Mouse (Mus musculus): ENCODE measurements around the gene Armc6. TPM values are rescaled to one million over a fixed set of nuclear protein-coding genes. Genes with fewer than 3 reads are reported as not detected.

Armc6 gene
- polyA plus RNA-seq, 1 experiment from 2014 or later = 31.5 TPM

DNA sequence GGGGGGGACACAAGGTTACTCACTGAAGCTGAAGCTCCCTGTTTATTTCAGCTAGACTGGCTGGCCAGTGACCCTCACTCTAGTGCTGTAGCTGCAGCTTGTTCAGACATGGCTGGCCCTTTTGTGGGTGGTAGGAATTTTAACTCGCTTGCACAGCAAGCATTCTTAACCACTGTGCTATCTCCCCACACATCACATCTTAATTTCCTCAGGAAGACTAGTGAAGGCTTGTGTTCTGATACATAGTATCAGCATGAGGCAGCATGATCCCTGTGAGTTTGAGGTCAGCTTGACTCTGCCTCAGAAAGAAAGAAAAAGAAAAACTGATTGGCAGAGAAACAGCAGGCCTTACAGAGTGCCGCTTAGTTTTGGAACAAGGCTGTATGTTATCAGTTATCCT lies 3.6 kb upstream of the Armc6 start:
- Histone ChIP-seq H3K27ac (ENCODE audit: low read length) (no peak overlapping the region), H3K4me1 (ENCODE audit: insufficient read depth, low read length) (peaks cover 21% of the 10 kb centered on the region), H3K27me3 (ENCODE audit: insufficient read depth, low read length) (no peaks in the 10 kb centered on the region), H3K4me3 (ENCODE audit: low read length) (no peak overlapping the region), H3K36me3 (ENCODE audit: insufficient read depth, low read length) (peaks cover 52% of the 10 kb centered on the region), H3K9me3 (ENCODE audit: low read length) (no peaks in the 10 kb centered on the region), H3K4me2 (replicated peaks; ENCODE audit: low read depth, low read length) (no peak overlapping the region), H3K9ac (replicated peaks; ENCODE audit: low read length) (no peak overlapping the region)
- no peak for ATAC-seq (ENCODE audit: low FRiP score, low TSS enrichment)
- WGBS = 87% methylated on average over 2 of the region's 2 CpGs

DNA sequence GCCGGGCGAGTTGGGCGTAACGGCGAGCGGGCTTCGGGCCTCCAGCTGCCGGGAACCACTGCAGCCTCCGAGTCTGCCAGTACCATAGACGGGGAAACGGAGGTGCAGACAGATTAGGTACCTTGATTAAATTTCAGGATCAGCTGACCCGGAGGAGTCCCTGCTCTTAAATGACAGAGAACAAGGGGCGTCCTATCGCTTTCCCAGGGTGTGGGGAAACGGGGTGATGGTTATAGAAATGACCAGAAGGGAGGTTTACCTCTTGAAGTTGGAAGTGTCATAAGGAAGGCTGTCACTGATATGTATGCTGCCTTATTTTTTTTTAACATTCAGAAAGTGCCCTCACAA lies 489 bp upstream of the Armc6 start:
- H3K4me2 ChIP-seq (replicated peaks; ENCODE audit: low read depth, low read length) = peak overlapping the region; percentile 85
- no peak for ATAC-seq (ENCODE audit: low FRiP score, low TSS enrichment)
- under 1% methylated on average over 15 of the region's 15 CpGs for WGBS
- H3K36me3 ChIP-seq (ENCODE audit: insufficient read depth, low read length) = peaks cover 28% of the 10 kb centered on the region; the same call in 1 of the 2 replicates
- H3K4me3 ChIP-seq (ENCODE audit: low read length) = peak overlapping the region; percentile 76
- peaks cover 21% of the 10 kb centered on the region for H3K4me1 ChIP-seq (ENCODE audit: insufficient read depth, low read length)
- H3K27me3 ChIP-seq (ENCODE audit: insufficient read depth, low read length) = no peaks in the 10 kb centered on the region
- H3K9ac ChIP-seq (replicated peaks; ENCODE audit: low read length) = peak overlapping the region; percentile 88
- H3K27ac ChIP-seq (ENCODE audit: low read length) = peak overlapping the region; percentile 94
- H3K9me3 ChIP-seq (ENCODE audit: low read length) = no peaks in the 10 kb centered on the region

DNA sequence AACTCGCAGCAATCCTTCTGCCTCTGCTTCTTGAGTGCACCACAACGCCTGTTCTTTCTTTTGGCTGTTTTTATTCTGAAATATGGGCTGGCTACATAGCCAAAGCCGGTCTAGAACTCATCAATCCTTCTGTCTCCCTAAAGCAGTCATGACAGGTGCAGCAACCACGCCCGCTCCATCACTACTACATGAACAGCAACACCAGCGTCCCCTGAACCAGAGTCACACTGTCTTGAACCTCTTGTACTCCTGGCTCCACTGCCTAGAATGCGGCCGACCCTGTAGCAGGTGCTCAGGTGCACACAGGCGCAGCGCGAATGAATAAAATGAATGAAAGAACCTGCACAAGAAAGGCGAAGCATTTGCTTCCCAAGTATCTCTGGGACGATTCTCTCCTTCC lies 660 bp downstream of the Armc6 start:
- Histone ChIP-seq H3K9ac (replicated peaks; ENCODE audit: low read length) (peak overlapping the region; percentile 88), H3K9me3 (ENCODE audit: low read length) (no peaks in the 10 kb centered on the region), H3K36me3 (ENCODE audit: insufficient read depth, low read length) (peaks cover 31% of the 10 kb centered on the region; the same call in 1 of the 2 replicates), H3K4me1 (ENCODE audit: insufficient read depth, low read length) (peaks cover 21% of the 10 kb centered on the region), H3K4me3 (ENCODE audit: low read length) (peak overlapping the region; percentile 76), H3K27me3 (ENCODE audit: insufficient read depth, low read length) (no peaks in the 10 kb centered on the region), H3K4me2 (replicated peaks; ENCODE audit: low read depth, low read length) (peak overlapping the region; percentile 85), H3K27ac (ENCODE audit: low read length) (no peak overlapping the region)
- 6% methylated on average over 13 of the region's 13 CpGs for WGBS
- peak; percentile 16; the same call in 1 of the 2 replicates for ATAC-seq (ENCODE audit: low FRiP score, low TSS enrichment)

DNA sequence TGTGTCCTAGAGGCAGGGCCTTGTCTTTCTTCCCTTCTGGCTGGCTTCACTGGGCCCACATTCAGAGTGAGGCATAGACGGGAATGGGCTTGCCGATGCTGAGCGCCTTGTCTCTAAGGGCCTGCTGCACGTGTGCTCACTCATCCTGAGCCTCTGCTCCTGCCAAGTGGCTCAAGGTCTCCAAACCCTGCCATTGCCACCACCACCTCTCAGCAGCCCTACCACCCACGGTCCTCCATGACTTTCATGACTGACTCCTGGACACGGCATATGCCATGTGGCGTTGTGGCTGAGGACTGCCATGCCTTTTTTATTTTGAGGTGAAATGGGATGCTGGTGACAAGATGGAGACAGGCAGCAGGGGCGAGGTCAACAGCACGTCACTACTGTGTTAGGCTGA lies 3.4 kb downstream of the Armc6 start:
- Histone ChIP-seq H3K4me1 (ENCODE audit: insufficient read depth, low read length) (peaks cover 16% of the 10 kb centered on the region), H3K27me3 (ENCODE audit: insufficient read depth, low read length) (no peaks in the 10 kb centered on the region)

DNA sequence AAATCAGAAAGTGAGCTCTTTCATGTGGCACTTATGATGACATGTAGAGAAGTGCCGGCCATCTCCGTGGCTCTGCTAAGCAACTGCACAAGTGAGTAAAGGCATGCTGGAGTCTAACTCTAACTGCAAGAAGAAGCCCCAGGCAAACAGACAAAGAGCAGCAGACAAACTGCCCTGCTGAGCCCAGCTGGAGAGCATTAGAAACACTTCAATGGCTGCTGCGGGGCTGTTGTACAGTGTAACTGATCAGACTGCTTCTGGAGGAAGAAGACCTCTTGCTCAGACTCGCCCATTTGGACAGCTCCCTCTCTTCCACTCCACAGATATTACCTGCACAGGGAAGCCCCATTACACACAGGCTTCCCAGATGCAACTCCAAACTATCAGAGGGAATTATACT lies 6.3 kb downstream of the Armc6 start:
- Histone ChIP-seq H3K27ac (ENCODE audit: low read length) (no peak overlapping the region), H3K4me3 (ENCODE audit: low read length) (no peak overlapping the region), H3K9me3 (ENCODE audit: low read length) (no peaks in the 10 kb centered on the region), H3K4me2 (replicated peaks; ENCODE audit: low read depth, low read length) (no peak overlapping the region), H3K36me3 (ENCODE audit: insufficient read depth, low read length) (peaks cover 20% of the 10 kb centered on the region; the same call in 1 of the 2 replicates), H3K4me1 (ENCODE audit: insufficient read depth, low read length) (no peaks in the 10 kb centered on the region; the same call in 1 of the 2 replicates), H3K9ac (replicated peaks; ENCODE audit: low read length) (no peak overlapping the region), H3K27me3 (ENCODE audit: insufficient read depth, low read length) (no peaks in the 10 kb centered on the region)
- 81% methylated on average over 4 of the region's 4 CpGs for WGBS
- no peak for ATAC-seq (ENCODE audit: low FRiP score, low TSS enrichment)

More for the DNA sequence above, 3.4 kb downstream of the Armc6 start:
- Histone ChIP-seq H3K4me2 (replicated peaks; ENCODE audit: low read depth, low read length) (no peak overlapping the region), H3K9me3 (ENCODE audit: low read length) (no peaks in the 10 kb centered on the region), H3K27ac (ENCODE audit: low read length) (no peak overlapping the region), H3K36me3 (ENCODE audit: insufficient read depth, low read length) (peaks cover 11% of the 10 kb centered on the region; the same call in 1 of the 2 replicates), H3K9ac (replicated peaks; ENCODE audit: low read length) (no peak overlapping the region), H3K4me3 (ENCODE audit: low read length) (no peak overlapping the region)
- 93% methylated on average over 9 of the region's 9 CpGs for WGBS
- ATAC-seq (ENCODE audit: low FRiP score, low TSS enrichment) = no peak

DNA sequence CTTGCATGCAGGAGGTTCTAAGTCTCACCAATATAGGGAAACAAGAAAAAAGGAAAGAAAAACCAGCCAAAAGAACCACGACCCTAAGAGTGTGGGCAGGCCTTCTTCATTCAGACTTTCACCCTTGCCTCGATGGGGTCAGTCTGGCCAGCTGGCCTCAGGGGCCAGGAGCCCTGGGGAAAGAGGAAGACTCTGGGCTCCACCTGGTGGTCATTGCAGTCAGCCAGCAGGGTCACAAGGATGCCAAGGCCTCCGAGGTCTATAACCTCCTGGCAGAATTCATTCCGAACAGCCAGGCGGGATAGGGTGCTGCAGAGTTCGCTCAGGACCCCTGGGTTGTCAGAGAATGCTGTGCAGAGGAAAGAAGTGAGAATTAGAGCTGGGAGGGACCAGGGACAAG lies 10.9 kb downstream of the Armc6 start:
- WGBS = 41% methylated on average over 6 of the region's 6 CpGs
- Histone ChIP-seq H3K36me3 (ENCODE audit: insufficient read depth, low read length) (peaks cover 9% of the 10 kb centered on the region; the same call in 1 of the 2 replicates), H3K9me3 (ENCODE audit: low read length) (no peaks in the 10 kb centered on the region), H3K4me1 (ENCODE audit: insufficient read depth, low read length) (no peaks in the 10 kb centered on the region), H3K9ac (replicated peaks; ENCODE audit: low read length) (no peak overlapping the region), H3K27me3 (ENCODE audit: insufficient read depth, low read length) (no peaks in the 10 kb centered on the region), H3K4me3 (ENCODE audit: low read length) (no peak overlapping the region), H3K27ac (ENCODE audit: low read length) (no peak overlapping the region), H3K4me2 (replicated peaks; ENCODE audit: low read depth, low read length) (no peak overlapping the region)
- ATAC-seq (ENCODE audit: low FRiP score, low TSS enrichment) = no peak

DNA sequence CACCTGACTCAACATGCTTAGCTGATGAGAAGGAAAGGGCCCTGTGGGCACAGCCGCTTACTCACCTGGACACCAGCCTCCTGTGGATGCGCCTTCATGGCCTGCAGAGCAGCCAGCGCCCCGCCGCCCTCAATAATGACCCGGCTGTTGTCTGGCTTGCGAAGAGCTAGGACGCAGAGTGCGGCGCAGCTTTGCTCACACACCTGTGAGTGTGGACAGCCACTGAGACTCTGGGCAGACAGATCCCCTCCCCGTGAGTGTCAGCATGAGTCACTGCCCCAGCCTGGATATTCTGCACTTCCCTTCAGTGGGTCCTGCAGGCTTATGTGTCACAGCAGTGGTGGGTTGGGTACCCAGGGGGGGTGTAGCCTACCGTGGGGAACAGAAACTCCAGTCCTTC lies 12.2 kb downstream of the Armc6 start:
- no peak overlapping the region for H3K4me2 ChIP-seq (replicated peaks; ENCODE audit: low read depth, low read length)
- no peak for ATAC-seq (ENCODE audit: low FRiP score, low TSS enrichment)
- peaks cover 9% of the 10 kb centered on the region; the same call in 1 of the 2 replicates for H3K36me3 ChIP-seq (ENCODE audit: insufficient read depth, low read length)
- WGBS = 96% methylated on average over 12 of the region's 12 CpGs
- H3K27ac ChIP-seq (ENCODE audit: low read length) = no peak overlapping the region
- no peak overlapping the region for H3K4me3 ChIP-seq (ENCODE audit: low read length)
- H3K9me3 ChIP-seq (ENCODE audit: low read length) = no peaks in the 10 kb centered on the region
- no peaks in the 10 kb centered on the region for H3K27me3 ChIP-seq (ENCODE audit: insufficient read depth, low read length)
- H3K4me1 ChIP-seq (ENCODE audit: insufficient read depth, low read length) = no peaks in the 10 kb centered on the region
- no peak overlapping the region for H3K9ac ChIP-seq (replicated peaks; ENCODE audit: low read length)

DNA sequence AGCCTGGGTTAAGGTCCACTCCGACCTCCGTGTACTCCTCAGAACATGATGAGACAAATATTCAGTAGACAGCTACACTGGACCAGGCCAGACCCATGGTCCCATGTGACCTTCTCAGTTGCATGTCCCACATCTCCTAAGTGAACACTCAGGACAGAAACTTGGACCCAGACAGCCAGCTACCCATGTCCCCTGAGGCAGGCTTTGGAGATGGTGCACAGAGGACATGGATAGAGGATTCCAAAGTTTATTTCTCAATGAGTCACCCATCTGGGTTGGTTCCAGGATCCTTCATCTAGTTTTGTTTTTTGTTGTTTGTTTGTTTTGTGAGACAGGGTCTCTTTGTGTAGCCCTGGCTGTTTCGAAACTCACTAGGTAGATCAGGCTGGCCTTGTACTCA lies 13.4 kb downstream of the Armc6 start:
- Histone ChIP-seq H3K4me3 (ENCODE audit: low read length) (no peak overlapping the region), H3K9ac (replicated peaks; ENCODE audit: low read length) (0 out of 2 replicates have a peak overlapping the region, but pooled peaks have one; percentile 27), H3K4me1 (ENCODE audit: insufficient read depth, low read length) (no peaks in the 10 kb centered on the region), H3K27me3 (ENCODE audit: insufficient read depth, low read length) (no peaks in the 10 kb centered on the region), H3K27ac (ENCODE audit: low read length) (no peak overlapping the region), H3K4me2 (replicated peaks; ENCODE audit: low read depth, low read length) (no peak overlapping the region), H3K36me3 (ENCODE audit: insufficient read depth, low read length) (peaks cover 9% of the 10 kb centered on the region; the same call in 1 of the 2 replicates), H3K9me3 (ENCODE audit: low read length) (no peaks in the 10 kb centered on the region)
- WGBS = 93% methylated on average over 3 of the region's 3 CpGs
- ATAC-seq (ENCODE audit: low FRiP score, low TSS enrichment) = no peak

DNA sequence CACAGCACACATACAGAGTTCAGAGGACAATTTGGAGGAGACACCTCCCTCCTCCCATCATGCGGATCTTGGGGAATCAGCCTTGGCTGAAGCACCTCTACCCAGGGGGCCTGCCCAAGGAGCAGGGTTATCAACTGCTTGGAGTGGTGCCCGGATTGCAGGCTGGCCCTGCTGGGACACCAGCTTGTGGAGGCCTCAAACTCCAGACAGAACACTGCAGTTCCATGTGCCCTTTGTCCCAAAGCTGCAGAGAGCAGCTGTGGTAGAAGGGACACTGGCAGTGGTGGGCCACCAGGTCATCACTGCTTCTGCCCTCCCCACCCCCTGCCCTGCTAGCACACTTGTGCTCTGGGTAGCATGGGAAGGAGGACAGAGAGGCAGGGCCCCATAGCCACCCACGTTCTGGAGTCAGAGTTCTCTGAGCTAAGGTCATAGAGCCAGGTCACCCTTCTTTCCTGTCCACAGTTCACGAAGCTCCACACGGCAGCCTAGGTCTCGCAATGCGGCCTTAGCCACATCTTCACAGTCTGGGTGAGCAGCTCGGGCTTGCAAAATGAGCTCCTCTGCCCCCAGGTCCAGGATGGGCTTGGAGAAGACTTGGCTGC lies 13.9 kb downstream of the Armc6 start:
- H3K9me3 ChIP-seq (ENCODE audit: low read length) = no peaks in the 10 kb centered on the region

DNA sequence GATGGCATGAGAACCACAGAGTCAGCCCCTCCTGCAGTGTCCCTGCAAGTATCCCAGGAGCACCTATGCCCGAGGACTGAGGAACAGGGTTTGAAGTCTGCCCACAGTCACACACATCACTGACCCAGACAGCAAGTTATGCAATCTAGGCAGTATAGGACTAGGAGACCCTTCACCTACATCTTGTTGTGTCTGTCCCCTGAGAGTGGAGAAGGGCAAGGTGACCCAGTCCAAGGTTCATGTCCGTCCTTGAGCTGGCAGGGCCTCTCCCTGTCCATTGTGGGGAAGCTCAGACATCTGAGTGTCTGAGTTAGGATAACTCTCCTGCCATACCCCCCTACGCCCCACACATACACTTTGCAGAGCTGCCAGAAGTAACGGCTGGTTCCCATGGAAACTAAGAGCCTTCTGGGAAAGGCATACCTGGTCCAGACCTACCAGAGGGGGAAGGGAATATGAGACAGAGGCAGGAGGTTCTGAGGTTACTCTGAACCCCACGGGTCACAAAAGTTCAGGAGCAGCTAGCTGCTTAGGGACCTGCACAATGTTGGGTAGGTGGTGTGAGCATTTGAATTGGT lies 15.1 kb downstream of the Armc6 start:
- Histone ChIP-seq H3K9ac (replicated peaks; ENCODE audit: low read length) (no peak overlapping the region), H3K4me3 (ENCODE audit: low read length) (no peak overlapping the region), H3K27me3 (ENCODE audit: insufficient read depth, low read length) (no peaks in the 10 kb centered on the region), H3K27ac (ENCODE audit: low read length) (no peak overlapping the region), H3K36me3 (ENCODE audit: insufficient read depth, low read length) (peaks cover 2% of the 10 kb centered on the region; the same call in 1 of the 2 replicates), H3K4me1 (ENCODE audit: insufficient read depth, low read length) (no peaks in the 10 kb centered on the region), H3K4me2 (replicated peaks; ENCODE audit: low read depth, low read length) (no peak overlapping the region), H3K9me3 (ENCODE audit: low read length) (no peaks in the 10 kb centered on the region)
- no peak for ATAC-seq (ENCODE audit: low FRiP score, low TSS enrichment)
- 50% methylated on average over 5 of the region's 5 CpGs for WGBS

More for the DNA sequence above, 13.9 kb downstream of the Armc6 start:
- no peaks in the 10 kb centered on the region for H3K27me3 ChIP-seq (ENCODE audit: insufficient read depth, low read length)
- H3K4me1 ChIP-seq (ENCODE audit: insufficient read depth, low read length) = no peaks in the 10 kb centered on the region
- no peak overlapping the region for H3K4me2 ChIP-seq (replicated peaks; ENCODE audit: low read depth, low read length)
- no peak overlapping the region for H3K27ac ChIP-seq (ENCODE audit: low read length)
- peaks cover 9% of the 10 kb centered on the region; the same call in 1 of the 2 replicates for H3K36me3 ChIP-seq (ENCODE audit: insufficient read depth, low read length)
- 63% methylated on average over 8 of the region's 8 CpGs for WGBS
- H3K9ac ChIP-seq (replicated peaks; ENCODE audit: low read length) = 0 out of 2 replicates have a peak overlapping the region, but pooled peaks have one; percentile 27
- no peak overlapping the region for H3K4me3 ChIP-seq (ENCODE audit: low read length)
- ATAC-seq (ENCODE audit: low FRiP score, low TSS enrichment) = no peak

All from kidney, embryonic 16.5 days (tissue).